Mouse (Mus musculus) heart, embryonic 14.5 days (tissue): ENCODE measurements at regions not wholly inside any gene's neighbourhood (a gene's known extent, or its start where the extent isn't known, plus 50 kb on each side); places are given as distances from the start of the nearest gene placed in this dataset.

Experiments used
- ATAC-seq: fragments of 200-750 bp; cut with Nextera tagmentation; 2 replicates; pipeline ENCODE4 v1.8.0; 2017; ENCODE audit warnings: low read depth, moderate TSS enrichment; ENCODE audit not compliant: insufficient number of reproducible peaks, insufficient read depth, low FRiP score
- H3K27ac ChIP-seq, 2 experiments: fragments of 200-500 bp in 1 of 2; fragments of 300-500 bp in 1 of 2; sonication (generic) in 1 of 2; replicated peaks in 1 of 2; 2 replicates each; pipeline ENCODE4 v1.5.1; 2012 to 2014; ENCODE audit warnings: low read depth in 2 of 2, low read length in 2 of 2, control low read depth in 1 of 2, mild to moderate bottlenecking in 1 of 2, mixed read lengths in 1 of 2; ENCODE audit not compliant: control insufficient read depth in 1 of 2, insufficient read depth in 1 of 2
- H3K27me3 ChIP-seq: fragments of 300-500 bp; sonication (generic); 2 replicates; pipeline ENCODE4 v1.6.1; 2014; ENCODE audit warnings: mild to moderate bottlenecking, low read length, control low read depth; ENCODE audit not compliant: control insufficient read depth, insufficient read depth
- H3K36me3 ChIP-seq: fragments of 300-500 bp; sonication (generic); 2 replicates; pipeline ENCODE4 v1.6.1; 2014; ENCODE audit warnings: mild to moderate bottlenecking, control low read depth, low read length, mixed read lengths; ENCODE audit not compliant: control insufficient read depth, insufficient read depth
- H3K4me1 ChIP-seq, 2 experiments: fragments of 200-500 bp in 1 of 2; fragments of 300-500 bp in 1 of 2; sonication (generic) in 1 of 2; 2 replicates each; pipeline ENCODE4 v1.6.1; 2012 to 2014; ENCODE audit warnings: low read length in 2 of 2, control low read depth in 1 of 2, mixed read lengths in 1 of 2; ENCODE audit not compliant: control insufficient read depth in 2 of 2, insufficient read depth in 2 of 2
- H3K4me2 ChIP-seq: fragments of 300-500 bp; sonication (generic); 2 replicates; pipeline ENCODE4 v1.6.1; 2014; ENCODE audit warnings: mild to moderate bottlenecking, low read length
- H3K4me3 ChIP-seq, 2 experiments: fragments of 200-500 bp in 1 of 2; fragments of 300-500 bp in 1 of 2; sonication (generic) in 1 of 2; 2 replicates each; pipeline ENCODE4 v1.5.1; 2012 to 2014; ENCODE audit warnings: low read length in 2 of 2, mild to moderate bottlenecking in 2 of 2, control low read depth in 1 of 2, low read depth in 1 of 2, moderate library complexity in 1 of 2; ENCODE audit not compliant: control insufficient read depth in 1 of 2, insufficient read depth in 1 of 2
- H3K9ac ChIP-seq: fragments of 300-500 bp; sonication (generic); 2 replicates; pipeline ENCODE4 v1.6.1; 2014; ENCODE audit warnings: mild to moderate bottlenecking, low read length
- H3K9me3 ChIP-seq: fragments of 300-500 bp; sonication (generic); 2 replicates; pipeline ENCODE4 v1.6.1; 2016; ENCODE audit warnings: low read length, control low read depth; ENCODE audit not compliant: control insufficient read depth
- WGBS: fragments of 180-500 bp; shearing (Covaris S2); extraction: QIAGEN DNeasy Blood & Tissue Kit; methylation state at CpG from one replicate; pipeline ENCODE4 v1.1.7; 2014; 5-methylcytosine and 5-hydroxymethylcytosine counted together

- no peak overlapping the region for H3K27ac ChIP-seq
- no peaks in the 10 kb centered on the region for H3K4me1 ChIP-seq
- 83% methylated on average over 12 of the region's 12 CpGs for whole genome bisulfite sequencing
- H3K27me3 ChIP-seq: no peaks in the 10 kb centered on the region
- no peak overlapping the region for H3K4me2 ChIP-seq
- no peak overlapping the region for H3K4me3 ChIP-seq
- ATAC-seq: no peak
- H3K36me3 ChIP-seq: no peaks in the 10 kb centered on the region
- H3K9me3 ChIP-seq: no peaks in the 10 kb centered on the region
- no peak overlapping the region for H3K9ac ChIP-seq
Measured at GRCm38 (mm10) chr12:56189562-56189961, 156.1 kb downstream of the Mbip start.

- no peak for ATAC-seq
- H3K27me3 ChIP-seq: no peaks in the 10 kb centered on the region
- 65% methylated on average over 3 of the region's 3 CpGs for WGBS
- no peaks in the 10 kb centered on the region for H3K36me3 ChIP-seq
- H3K9me3 ChIP-seq: no peaks in the 10 kb centered on the region
- no peak overlapping the region for H3K9ac ChIP-seq
- H3K4me3 ChIP-seq: no peak overlapping the region
- no peak overlapping the region for H3K4me2 ChIP-seq
- no peaks in the 10 kb centered on the region for H3K4me1 ChIP-seq
- H3K27ac ChIP-seq: no peak overlapping the region
Measured at GRCm38 (mm10) chr12:56160736-56161135, 185.0 kb downstream of the Mbip start.

- Histone ChIP-seq H3K4me3 (no peak overlapping the region), H3K9me3 (no peaks in the 10 kb centered on the region), H3K9ac (no peak overlapping the region), H3K27ac (no peak overlapping the region), H3K4me1 (no peaks in the 10 kb centered on the region), H3K36me3 (no peaks in the 10 kb centered on the region), H3K27me3 (no peaks in the 10 kb centered on the region), H3K4me2 (no peak overlapping the region)
- no peak for ATAC-seq
- 50% methylated on average over 1 of the region's 1 CpGs for WGBS
Measured at GRCm38 (mm10) chr12:56144359-56144758, 201.3 kb downstream of the Mbip start.

GRCm38 (mm10) chr12:56143789-56144188 is 201.9 kb downstream of the Mbip start:
- ATAC-seq: no peak
- 58% methylated on average over 2 of the region's 2 CpGs for WGBS
- no peak overlapping the region for H3K27ac ChIP-seq

DNA sequence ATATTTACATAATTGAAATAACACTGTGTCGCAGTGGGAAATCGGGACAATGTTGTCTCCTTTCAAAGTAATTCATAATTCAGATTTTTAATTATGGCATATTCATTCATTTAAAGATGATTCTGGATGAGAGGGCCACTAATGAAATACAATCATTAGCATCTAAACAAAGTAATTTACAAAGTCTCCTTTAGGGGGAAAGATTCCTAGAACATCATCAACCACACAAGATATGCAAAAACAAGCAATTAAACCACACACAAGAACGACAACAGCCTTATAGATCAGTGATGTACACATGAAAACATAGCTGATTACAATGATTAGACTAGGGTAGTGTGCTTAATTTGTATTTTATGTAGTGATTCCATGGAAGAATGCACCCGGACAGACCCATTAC is 231.2 kb downstream of the Mbip start:
- Histone ChIP-seq H3K4me3 (no peak overlapping the region), H3K36me3 (no peaks in the 10 kb centered on the region), H3K4me2 (no peak overlapping the region), H3K4me1 (no peaks in the 10 kb centered on the region), H3K27me3 (no peaks in the 10 kb centered on the region), H3K9me3 (no peaks in the 10 kb centered on the region), H3K27ac (no peak overlapping the region), H3K9ac (no peak overlapping the region)
- no peak for ATAC-seq
- 91% methylated on average over 4 of the region's 4 CpGs for WGBS

More at GRCm38 (mm10) chr12:56143789-56144188, 201.9 kb downstream of the Mbip start:
- Histone ChIP-seq H3K4me3 (no peak overlapping the region), H3K36me3 (no peaks in the 10 kb centered on the region), H3K4me1 (no peaks in the 10 kb centered on the region), H3K9ac (no peak overlapping the region), H3K27me3 (no peaks in the 10 kb centered on the region), H3K9me3 (no peaks in the 10 kb centered on the region), H3K4me2 (no peak overlapping the region)

- Histone ChIP-seq H3K27ac (no peak overlapping the region), H3K36me3 (no peaks in the 10 kb centered on the region), H3K4me3 (no peak overlapping the region), H3K4me2 (no peak overlapping the region), H3K9me3 (no peaks in the 10 kb centered on the region), H3K9ac (no peak overlapping the region), H3K27me3 (no peaks in the 10 kb centered on the region), H3K4me1 (no peaks in the 10 kb centered on the region)
- ATAC-seq: no peak
Measured at GRCm38 (mm10) chr12:56081406-56081805, 245.3 kb downstream of the Brms1l start.

DNA sequence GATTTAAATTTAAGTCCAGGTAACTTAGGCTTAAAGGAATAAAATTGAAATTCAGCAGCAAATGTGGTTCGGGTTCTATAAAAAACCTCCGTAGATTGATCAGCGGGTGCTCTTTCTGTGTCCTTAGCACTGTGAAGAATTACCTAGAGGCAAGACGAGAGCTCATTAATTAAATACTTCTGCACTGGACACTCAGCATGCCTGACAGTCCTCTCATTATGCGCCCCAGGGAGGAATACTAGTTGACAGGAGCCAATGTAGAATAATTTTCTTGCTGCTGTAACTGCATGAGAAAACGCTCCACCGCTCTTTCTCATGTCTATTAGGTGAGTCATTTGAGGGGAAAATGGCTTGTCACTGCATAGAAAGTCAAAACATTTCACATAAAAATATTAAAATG is 228.1 kb downstream of the Brms1l start:
- Histone ChIP-seq H3K27ac (no peak overlapping the region), H3K27me3 (no peaks in the 10 kb centered on the region), H3K9ac (no peak overlapping the region), H3K9me3 (no peaks in the 10 kb centered on the region), H3K4me3 (no peak overlapping the region), H3K4me2 (no peak overlapping the region), H3K36me3 (no peaks in the 10 kb centered on the region), H3K4me1 (no peaks in the 10 kb centered on the region)
- whole genome bisulfite sequencing: 89% methylated on average over 7 of the region's 7 CpGs
- ATAC-seq: no peak

- Histone ChIP-seq H3K9me3 (no peaks in the 10 kb centered on the region), H3K27me3 (no peaks in the 10 kb centered on the region), H3K4me2 (no peak overlapping the region), H3K9ac (no peak overlapping the region), H3K36me3 (no peaks in the 10 kb centered on the region), H3K27ac (no peak overlapping the region), H3K4me1 (no peaks in the 10 kb centered on the region), H3K4me3 (no peak overlapping the region)
- 72% methylated on average over 10 of the region's 10 CpGs for whole genome bisulfite sequencing
- ATAC-seq: no peak
Measured at GRCm38 (mm10) chr12:56058876-56059275, 222.8 kb downstream of the Brms1l start.
